Comparison of ENCODE assay signal across 8 mouse cellular contexts in genomic region chr4:47255641-47256040, GRCm38 (mm10). TPM values are rescaled to one million over a fixed set of nuclear protein-coding genes. Genes with fewer than 3 reads are reported as not detected.
A peak's percentile ranks its signal among the peaks of the same experiment; 100 is the strongest.
DNase-seq lines count a peak whose midpoint lies in the region; ATAC-seq and TF ChIP-seq lines count a peak whose summit lies in the region.

No protein-coding gene starts in this region.

- peak; percentile 86 to 97 (median 95) for TF ChIP-seq CTCF in MEL (IDR thresholded peaks at IDR 0.05 in 2 of 3, conservative IDR thresholded peaks at IDR 0.05 in 1 of 3; ENCODE audit: control insufficient read depth in 1 of 3, insufficient read depth in 1 of 3, low read depth in 2 of 3, low read length in 3 of 3, poor library complexity in 1 of 3, severe bottlenecking in 1 of 3)
- TF ChIP-seq CTCF in heart, postnatal 0 days (IDR thresholded peaks at IDR 0.05; ENCODE audit: low read depth) = peak; percentile 93

- no peaks in the 10 kb centered on the region for H3K9me3 ChIP-seq in MEL (replicated peaks; ENCODE audit: insufficient read depth, low read length)
- no peaks in the 10 kb centered on the region for H3K9me3 ChIP-seq in embryonic facial prominence, embryonic 15.5 days (replicated peaks)
- H3K9me3 ChIP-seq in heart, postnatal 0 days (replicated peaks; ENCODE audit: control insufficient read depth, low read length) = no peaks in the 10 kb centered on the region

- H3K27ac ChIP-seq in MEL (ENCODE audit: control insufficient read depth, low read depth, low read length) = no peak overlapping the region
- H3K27ac ChIP-seq in embryonic facial prominence, embryonic 15.5 days (replicated peaks) = no peak overlapping the region
- no peak overlapping the region for H3K27ac ChIP-seq in heart, postnatal 0 days (ENCODE audit: low read depth)

- no peak overlapping the region for H3K4me3 ChIP-seq in MEL (ENCODE audit: control insufficient read depth in 1 of 2, insufficient read depth in 1 of 2, low read depth in 2 of 2, low read length in 2 of 2)
- no peak overlapping the region for H3K4me3 ChIP-seq in embryonic facial prominence, embryonic 15.5 days (replicated peaks)
- H3K4me3 ChIP-seq in heart, postnatal 0 days (ENCODE audit: low read depth, low read length) = no peak overlapping the region

- no peaks in the 10 kb centered on the region for H3K27me3 ChIP-seq in MEL (ENCODE audit: control insufficient read depth in 1 of 2, insufficient read depth in 2 of 2, low read length in 2 of 2)
- no peaks in the 10 kb centered on the region for H3K27me3 ChIP-seq in embryonic facial prominence, embryonic 15.5 days
- H3K27me3 ChIP-seq in heart, postnatal 0 days (ENCODE audit: control insufficient read depth, insufficient read depth, low read length) = no peaks in the 10 kb centered on the region

- H3K79me2 ChIP-seq in MEL (ENCODE audit: control insufficient read depth, insufficient read depth, low read length, poor library complexity) = no peaks in the 10 kb centered on the region

- no peak overlapping the region for H3K4me2 ChIP-seq in embryonic facial prominence, embryonic 15.5 days (replicated peaks)
- no peak overlapping the region for H3K4me2 ChIP-seq in heart, postnatal 0 days (ENCODE audit: low read depth, low read length)

- TF ChIP-seq EP300 in MEL (IDR thresholded peaks at IDR 0.05; ENCODE audit: low read depth in 1 of 2, low read length in 2 of 2) = no peak
- TF ChIP-seq EP300 in heart, postnatal 0 days (IDR thresholded peaks at IDR 0.05; ENCODE audit: low read depth) = no peak

- 54% methylated on average over 4 of the region's 4 CpGs for WGBS in embryonic facial prominence, embryonic 15.5 days
- 43% methylated on average over 4 of the region's 4 CpGs for WGBS in heart, postnatal 0 days

- TF ChIP-seq POLR2A in MEL (IDR thresholded peaks at IDR 0.05; ENCODE audit: control insufficient read depth in 1 of 2, insufficient read depth in 1 of 2, low read depth in 1 of 2, low read length in 2 of 2, poor library complexity in 1 of 2) = no peak

- no peak overlapping the region for H3K9ac ChIP-seq in MEL (ENCODE audit: control insufficient read depth, low read depth, low read length, poor library complexity, severe bottlenecking)
- H3K9ac ChIP-seq in embryonic facial prominence, embryonic 15.5 days = no peak overlapping the region
- no peak overlapping the region for H3K9ac ChIP-seq in heart, postnatal 0 days (replicated peaks; ENCODE audit: low read depth, low read length)

- peak; percentile 70 for DNase-seq in MEL (ENCODE audit: low read depth, low spot score)
- DNase-seq in adrenal gland, postnatal 4 days (ENCODE audit: low spot score in 2 of 2) = peak; percentile 35 to 70
- DNase-seq in heart, postnatal 0 days (ENCODE audit: low spot score) = peak; percentile 49
- peak; percentile 79 to 81 for DNase-seq in layer of hippocampus, postnatal 10 days (ENCODE audit: low spot score in 2 of 2)
- DNase-seq in right cerebral cortex, postnatal 4 days = peak; percentile 63
- peak; percentile 59 to 87 for DNase-seq in urinary bladder, postnatal 4 days (ENCODE audit: low spot score in 2 of 2)

- 0 out of 2 replicates have a peak, but pooled peaks have one; percentile 25 for ATAC-seq in embryonic facial prominence, embryonic 15.5 days (ENCODE audit: insufficient number of reproducible peaks, low FRiP score, low TSS enrichment, low read depth)
- ATAC-seq in heart, postnatal 0 days (ENCODE audit: insufficient read depth, low read depth) = peak; percentile 64
- ATAC-seq in megakaryocyte, adult 5-6 weeks (ENCODE audit: poor library complexity, severe bottlenecking) = peak; percentile 71

- no peaks in the 10 kb centered on the region for H3K4me1 ChIP-seq in MEL (ENCODE audit: control insufficient read depth in 1 of 2, insufficient read depth in 2 of 2, low read length in 2 of 2)
- H3K4me1 ChIP-seq in embryonic facial prominence, embryonic 15.5 days = peaks cover 15% of the 10 kb centered on the region
- H3K4me1 ChIP-seq in heart, postnatal 0 days (ENCODE audit: control insufficient read depth, insufficient read depth) = 0 out of 2 replicates have a peak, but pooled peaks cover 4% of the 10 kb centered on the region

- H3K36me3 ChIP-seq in MEL (ENCODE audit: control insufficient read depth in 1 of 2, insufficient read depth in 2 of 2, low read length in 2 of 2) = no peaks in the 10 kb centered on the region
- no peaks in the 10 kb centered on the region for H3K36me3 ChIP-seq in embryonic facial prominence, embryonic 15.5 days
- 0 out of 2 replicates have a peak, but pooled peaks cover 3% of the 10 kb centered on the region for H3K36me3 ChIP-seq in heart, postnatal 0 days (replicated peaks; ENCODE audit: control insufficient read depth, insufficient read depth, low read length)

- peak; percentile 58 for TF ChIP-seq RAD21 in MEL (IDR thresholded peaks at IDR 0.05; ENCODE audit: low read depth, low read length)

TF ChIP-seq in MEL, 35 proteins besides CTCF, POLR2A, EP300 and RAD21:
- TF ChIP-seq RCOR1 (IDR thresholded peaks at IDR 0.05; ENCODE audit: low read depth, low read length) (no peak), POLR2AphosphoS2 (IDR thresholded peaks at IDR 0.05; ENCODE audit: low read length) (no peak), SMC3 (IDR thresholded peaks at IDR 0.05; ENCODE audit: low read depth, low read length) (peak; percentile 79), MAFK (IDR thresholded peaks at IDR 0.05; ENCODE audit: borderline replicate concordance, low read depth, low read length) (no peak), ZC3H11A (IDR thresholded peaks at IDR 0.05; ENCODE audit: low read depth, low read length) (peak; percentile 46; the same call in 1 of the 2 replicates), SIN3A (IDR thresholded peaks at IDR 0.05; ENCODE audit: low read length) (no peak), TCF12 (IDR thresholded peaks at IDR 0.05; ENCODE audit: low read depth, low read length) (no peak), CHD2 (IDR thresholded peaks at IDR 0.05; ENCODE audit: low read length) (no peak)

RNA-seq across cellular contexts. Expression of gene Col15a1, which starts 47.7 kb away (rescaled TPM):
- total RNA-seq in MEL (2012; rRNA removed) = 0.78 and 2.2 TPM in 2 replicates
- polyA plus RNA-seq in MEL (2012; ENCODE audit: insufficient read depth in 1 of 2, insufficient read length in 2 of 2, low read depth in 1 of 2, low replicate concordance in 2 of 2, missing spikeins in 1 of 2) = 1 to 10 TPM in 1 of 2 experiments, not detected in 1; 2.6 TPM
- total RNA-seq in adrenal gland, postnatal 4 days (2021) = 10 to 100 TPM; 80.5 to 89.6 TPM
- 22.1 and 24.4 TPM in 2 replicates for polyA plus RNA-seq in embryonic facial prominence, embryonic 15.5 days (2015; fragmentation: Nextera tagmentation; extraction: Ambion mirVana)
- 37.6 and 40.7 TPM in 2 replicates for total RNA-seq in heart, postnatal 0 days (2014; rRNA removed; ENCODE audit: low replicate concordance)
- 19.9 and 20.1 TPM in 2 replicates for polyA plus RNA-seq in heart, postnatal 0 days (2015; fragmentation: Nextera tagmentation; extraction: Ambion mirVana)
- 10 to 100 TPM; 16.0 TPM for total RNA-seq in layer of hippocampus, postnatal 10 days (2021)
- total RNA-seq in megakaryocyte, adult 5-6 weeks (2015) = not detected in 2 replicates
- total RNA-seq in megakaryocyte, adult 5-6 weeks (2017) = 0.04 TPM in 1 of 2 replicates, not detected in the other
